Mouse (Mus musculus): ENCODE measurements around the gene Adora1. TPM values are rescaled to one million over a fixed set of nuclear protein-coding genes. Genes with fewer than 3 reads are reported as not detected.

The Adora1 gene
- total and polyA plus RNA-seq, 2 experiments from 2014 or later = 33.4 to 51.1 TPM

GRCm38 (mm10) chr1:134275616-134276464 is 40.6 kb upstream of the Adora1 start:
- DNase-seq (ENCODE audit: low spot score) (peak; percentile 22), ATAC-seq (0 out of 2 replicates have a peak, but pooled peaks have one; percentile 30)
- no peak overlapping the region for H3K4me2 ChIP-seq (ENCODE audit: low read depth, low read length)
- no peak overlapping the region for H3K4me3 ChIP-seq (ENCODE audit: low read length)
- WGBS = 58% methylated on average over 13 of the region's 13 CpGs
- H3K9ac ChIP-seq (replicated peaks; ENCODE audit: low read length) = no peak overlapping the region
- no peaks in the 10 kb centered on the region for H3K36me3 ChIP-seq (ENCODE audit: insufficient read depth, low read length)
- H3K4me1 ChIP-seq (ENCODE audit: insufficient read depth, low read length) = peaks cover 12% of the 10 kb centered on the region
- H3K27ac ChIP-seq = peak overlapping the region; percentile 46; the same call in 1 of the 2 replicates
- no peaks in the 10 kb centered on the region for H3K9me3 ChIP-seq (ENCODE audit: low read length)
- TF ChIP-seq CTCF (IDR thresholded peaks at IDR 0.05; ENCODE audit: low read depth) = no peak; the same call in 1 of the 2 replicates
- no peaks in the 10 kb centered on the region for H3K27me3 ChIP-seq (ENCODE audit: insufficient read depth, low read length)

DNA sequence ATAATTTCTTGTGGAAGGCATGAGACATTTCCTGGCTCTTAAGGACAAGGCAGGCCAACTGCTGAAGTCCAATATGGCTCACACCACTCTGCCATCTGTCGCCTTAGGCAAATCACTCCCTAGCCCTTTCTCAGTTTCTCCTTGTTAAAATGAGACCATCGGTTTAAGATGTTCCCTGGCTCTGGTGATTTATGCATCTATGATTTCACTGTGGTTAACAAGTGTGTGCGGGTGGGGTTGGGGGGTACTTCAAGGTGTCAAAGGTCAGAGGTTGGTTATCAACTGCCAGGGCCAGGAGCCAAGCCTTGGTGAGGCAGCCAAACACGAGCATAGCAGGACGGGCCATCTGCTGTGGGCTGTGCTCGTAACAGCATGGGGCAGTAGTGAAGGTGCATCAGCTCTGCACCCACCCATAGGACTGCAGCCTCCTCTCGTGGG is 39.3 kb upstream of the Adora1 start:
- Histone ChIP-seq H3K27me3 (ENCODE audit: insufficient read depth, low read length) (no peaks in the 10 kb centered on the region), H3K36me3 (ENCODE audit: insufficient read depth, low read length) (no peaks in the 10 kb centered on the region), H3K27ac (peak overlapping the region; percentile 68), H3K9me3 (ENCODE audit: low read length) (no peaks in the 10 kb centered on the region), H3K4me1 (ENCODE audit: insufficient read depth, low read length) (peaks cover 12% of the 10 kb centered on the region), H3K4me3 (ENCODE audit: low read length) (no peak overlapping the region), H3K9ac (replicated peaks; ENCODE audit: low read length) (no peak overlapping the region), H3K4me2 (ENCODE audit: low read depth, low read length) (no peak overlapping the region)
- ATAC-seq = 0 out of 2 replicates have a peak, but pooled peaks have one; percentile 42
- TF ChIP-seq CTCF (IDR thresholded peaks at IDR 0.05; ENCODE audit: low read depth) = no peak
- 58% methylated on average over 7 of the region's 7 CpGs for WGBS
- DNase-seq (ENCODE audit: low spot score) = peak; percentile 33

DNA sequence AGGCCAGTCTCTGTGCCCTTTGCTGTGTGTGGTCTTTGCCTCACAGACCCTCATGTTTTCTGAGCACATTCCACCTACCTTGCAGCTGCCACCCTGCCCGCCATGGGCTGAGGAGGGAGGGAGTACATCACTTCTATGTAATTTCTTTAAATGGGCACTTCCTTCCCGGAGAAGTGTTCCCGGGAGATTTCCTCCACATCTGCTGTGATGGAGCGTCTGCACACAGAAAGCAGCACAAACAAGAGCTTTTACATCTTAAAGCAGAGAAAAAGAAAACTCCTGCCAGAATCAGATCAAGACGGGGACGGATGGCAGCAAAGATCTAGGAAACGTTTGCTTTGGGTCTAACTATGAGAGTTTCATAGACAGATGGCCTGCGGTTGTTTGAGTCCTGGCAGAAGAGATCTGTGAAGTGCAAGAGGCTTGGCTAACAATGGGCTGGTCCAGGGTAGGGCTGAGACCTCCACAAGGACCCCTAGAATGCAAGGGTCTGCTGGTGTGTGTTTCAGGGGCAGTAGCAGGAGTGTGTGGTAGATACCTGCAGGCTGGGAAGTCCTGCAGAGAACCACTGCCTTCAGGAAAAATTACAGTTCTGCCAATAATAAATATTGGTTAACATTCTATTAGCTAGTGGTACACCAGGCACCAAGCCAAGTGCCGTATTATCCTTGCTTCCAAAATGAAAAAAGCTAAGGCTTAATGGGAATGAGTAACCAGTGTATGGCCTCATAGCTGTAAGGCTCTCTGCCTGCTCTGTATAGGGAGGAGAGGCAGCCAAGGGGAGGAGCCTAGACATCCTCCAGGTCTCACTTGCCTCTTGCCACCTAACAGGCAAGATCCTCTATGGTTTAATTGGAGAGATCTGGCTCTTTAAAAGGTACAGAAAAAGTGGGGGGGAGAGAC is 38.5 kb upstream of the Adora1 start:
- no peak for TF ChIP-seq CTCF (IDR thresholded peaks at IDR 0.05; ENCODE audit: low read depth)
- H3K9ac ChIP-seq (replicated peaks; ENCODE audit: low read length) = 0 out of 2 replicates have a peak overlapping the region, but pooled peaks have one; percentile 21
- no peaks in the 10 kb centered on the region for H3K27me3 ChIP-seq (ENCODE audit: insufficient read depth, low read length)
- H3K4me1 ChIP-seq (ENCODE audit: insufficient read depth, low read length) = peaks cover 12% of the 10 kb centered on the region
- WGBS = 25% methylated on average over 9 of the region's 9 CpGs
- H3K27ac ChIP-seq = peak overlapping the region; percentile 68
- H3K4me2 ChIP-seq (ENCODE audit: low read depth, low read length) = no peak overlapping the region
- DNase-seq (ENCODE audit: low spot score) = peak; percentile 65
- H3K4me3 ChIP-seq (ENCODE audit: low read length) = no peak overlapping the region
- no peaks in the 10 kb centered on the region for H3K36me3 ChIP-seq (ENCODE audit: insufficient read depth, low read length)
- no peaks in the 10 kb centered on the region for H3K9me3 ChIP-seq (ENCODE audit: low read length)
- ATAC-seq = peak; percentile 60; the same call in 1 of the 2 replicates

DNA sequence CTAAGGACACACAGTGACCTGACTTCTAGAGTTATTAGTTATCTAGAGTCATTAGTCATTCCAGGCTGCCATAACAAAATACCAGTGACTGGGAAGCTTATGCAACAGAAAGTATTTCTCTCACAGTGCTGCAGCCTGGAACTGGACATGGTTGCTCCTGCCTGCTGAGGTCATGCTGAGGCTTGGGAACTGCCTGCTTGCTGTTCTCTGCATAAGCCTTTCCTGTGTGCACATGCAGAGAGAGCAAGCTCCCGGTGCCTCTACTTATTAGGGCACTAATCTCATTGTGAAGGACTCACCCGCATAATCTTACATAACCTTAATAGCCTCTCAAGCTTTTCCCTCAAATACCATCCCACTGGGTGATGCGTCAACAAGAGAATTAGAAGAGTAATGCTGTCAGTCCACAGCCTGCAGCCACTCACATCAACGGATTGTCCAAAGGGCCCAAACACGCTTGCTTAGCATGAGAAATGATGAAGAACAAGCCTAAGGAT is 37.6 kb upstream of the Adora1 start:
- Histone ChIP-seq H3K4me1 (ENCODE audit: insufficient read depth, low read length) (peaks cover 12% of the 10 kb centered on the region), H3K27me3 (ENCODE audit: insufficient read depth, low read length) (no peaks in the 10 kb centered on the region), H3K36me3 (ENCODE audit: insufficient read depth, low read length) (no peaks in the 10 kb centered on the region), H3K4me3 (ENCODE audit: low read length) (no peak overlapping the region), H3K27ac (peak overlapping the region; percentile 68; the same call in 1 of the 2 replicates), H3K9me3 (ENCODE audit: low read length) (no peaks in the 10 kb centered on the region), H3K9ac (replicated peaks; ENCODE audit: low read length) (no peak overlapping the region), H3K4me2 (ENCODE audit: low read depth, low read length) (no peak overlapping the region)
- no peak for DNase-seq (ENCODE audit: low spot score)
- ATAC-seq = no peak
- WGBS = 64% methylated on average over 5 of the region's 5 CpGs
- TF ChIP-seq CTCF (IDR thresholded peaks at IDR 0.05; ENCODE audit: low read depth) = no peak

GRCm38 (mm10) chr1:134270026-134270425 is 34.8 kb upstream of the Adora1 start:
- no peaks in the 10 kb centered on the region for H3K27me3 ChIP-seq (ENCODE audit: insufficient read depth, low read length)
- H3K4me3 ChIP-seq (ENCODE audit: low read length) = no peak overlapping the region
- no peak for TF ChIP-seq CTCF (IDR thresholded peaks at IDR 0.05; ENCODE audit: low read depth)
- no peaks in the 10 kb centered on the region for H3K36me3 ChIP-seq (ENCODE audit: insufficient read depth, low read length)
- H3K9ac ChIP-seq (replicated peaks; ENCODE audit: low read length) = no peak overlapping the region
- DNase-seq (ENCODE audit: low spot score) (no peak), ATAC-seq (no peak)
- no peaks in the 10 kb centered on the region for H3K9me3 ChIP-seq (ENCODE audit: low read length)
- no peak overlapping the region for H3K27ac ChIP-seq
- 68% methylated on average over 7 of the region's 7 CpGs for WGBS
- H3K4me2 ChIP-seq (ENCODE audit: low read depth, low read length) = no peak overlapping the region
- H3K4me1 ChIP-seq (ENCODE audit: insufficient read depth, low read length) = peaks cover 12% of the 10 kb centered on the region

GRCm38 (mm10) chr1:134265797-134266196 is 30.6 kb upstream of the Adora1 start:
- Histone ChIP-seq H3K4me1 (ENCODE audit: insufficient read depth, low read length) (no peaks in the 10 kb centered on the region), H3K4me3 (ENCODE audit: low read length) (no peak overlapping the region), H3K9ac (replicated peaks; ENCODE audit: low read length) (no peak overlapping the region), H3K27me3 (ENCODE audit: insufficient read depth, low read length) (no peaks in the 10 kb centered on the region), H3K36me3 (ENCODE audit: insufficient read depth, low read length) (no peaks in the 10 kb centered on the region), H3K9me3 (ENCODE audit: low read length) (0 out of 2 replicates have a peak, but pooled peaks cover 4% of the 10 kb centered on the region), H3K27ac (peak overlapping the region; percentile 2; the same call in 1 of the 2 replicates), H3K4me2 (ENCODE audit: low read depth, low read length) (no peak overlapping the region)
- 21% methylated on average over 2 of the region's 2 CpGs for WGBS
- DNase-seq (ENCODE audit: low spot score) (peak; percentile 65), ATAC-seq (peak; percentile 92)
- TF ChIP-seq CTCF (IDR thresholded peaks at IDR 0.05; ENCODE audit: low read depth) = no peak

Measured in hindbrain, postnatal 0 days (tissue).